Mouse (Mus musculus) gastrocnemius, adult 8-10 months (tissue): ENCODE data around the gene Foxn3. TPM values are rescaled to one million over a fixed set of nuclear protein-coding genes. Genes with fewer than 3 reads are reported as not detected.

Source experiments
- DNase-seq, 2 experiments: peaks; one replicate each; pipeline ENCODE4 v3.0.0; 2022; ENCODE audit warnings: low spot score in 2 of 2
- total RNA-seq, 4 experiments: library from RNA; stranded (reverse); gene quantifications; 2 replicates each; pipeline ENCODE4 v1.2.4; 2022

Foxn3 gene
- total RNA-seq, 4 experiments from 2014 or later: 171 to 255 (median 210) TPM

- no peak for DNase-seq
These were observed 173.0 kb downstream of the Foxn3 start for GRCm38 (mm10) chr12:99390429-99390828.

GRCm38 (mm10) chr12:99389244-99389643, 174.1 kb downstream of the Foxn3 start:
- DNase-seq: no peak

- DNase-seq: no peak
These were observed 177.2 kb downstream of the Foxn3 start for GRCm38 (mm10) chr12:99385897-99386834.

GRCm38 (mm10) chr12:99385073-99385472, 178.3 kb downstream of the Foxn3 start:
- no peak for DNase-seq

GRCm38 (mm10) chr12:99381317-99381716, 182.1 kb downstream of the Foxn3 start:
- DNase-seq: no peak

- no peak for DNase-seq
These were observed 182.5 kb downstream of the Foxn3 start for GRCm38 (mm10) chr12:99380855-99381262.

- DNase-seq: no peak
These were observed 183.3 kb downstream of the Foxn3 start for GRCm38 (mm10) chr12:99380124-99380523.

GRCm38 (mm10) chr12:99378284-99378683, 185.1 kb downstream of the Foxn3 start:
- peak; percentile 22 to 40 for DNase-seq

- no peak for DNase-seq
These were observed 185.7 kb downstream of the Foxn3 start for GRCm38 (mm10) chr12:99377705-99378104.

GRCm38 (mm10) chr12:99377069-99377468, 186.3 kb downstream of the Foxn3 start:
- DNase-seq: no peak

GRCm38 (mm10) chr12:99375878-99376454, 187.4 kb downstream of the Foxn3 start:
- DNase-seq: no peak

GRCm38 (mm10) chr12:99375426-99375825, 188.0 kb downstream of the Foxn3 start:
- no peak for DNase-seq

GRCm38 (mm10) chr12:99374099-99374600, 189.2 kb downstream of the Foxn3 start:
- DNase-seq: peak; percentile 64 to 69

GRCm38 (mm10) chr12:99373584-99373983, 189.8 kb downstream of the Foxn3 start:
- no peak for DNase-seq

- DNase-seq: no peak
These were observed 191.9 kb downstream of the Foxn3 start for GRCm38 (mm10) chr12:99371500-99371899.

GRCm38 (mm10) chr12:99368251-99368650, 195.1 kb downstream of the Foxn3 start:
- DNase-seq: no peak

- DNase-seq: no peak
These were observed 197.4 kb downstream of the Foxn3 start for GRCm38 (mm10) chr12:99365999-99366398.

- DNase-seq: no peak
These were observed 199.2 kb downstream of the Foxn3 start for GRCm38 (mm10) chr12:99364201-99364600.

- DNase-seq: no peak
These were observed 200.4 kb downstream of the Foxn3 start for GRCm38 (mm10) chr12:99363024-99363423.

- DNase-seq: no peak
These were observed 201.6 kb downstream of the Foxn3 start for GRCm38 (mm10) chr12:99361752-99362132.

GRCm38 (mm10) chr12:99360958-99361751, 202.2 kb downstream of the Foxn3 start:
- no peak for DNase-seq

- DNase-seq: no peak
These were observed 204.7 kb downstream of the Foxn3 start for GRCm38 (mm10) chr12:99358698-99359097.
